Mouse (Mus musculus) heart, postnatal 0 days (tissue): ENCODE results near the gene Fkbp5.

Experiments
- CTCF ChIP-seq: IDR thresholded peaks from 2 replicates; pipeline ENCODE4 v1.5.1; 2016; ENCODE audit warnings: antibody characterized with exemption, control low read depth, low read depth
- EP300 ChIP-seq: IDR thresholded peaks from 2 replicates; pipeline ENCODE4 v1.6.1; 2016; ENCODE audit warnings: antibody characterized with exemption, low read depth

- no peak for TF ChIP-seq CTCF
- no peak for TF ChIP-seq EP300
Measured at GRCm38 (mm10) chr17:28502196-28502821, 15.0 kb downstream of the Fkbp5 start.
